Mouse (Mus musculus) spleen, postnatal 14 days (tissue): ENCODE results near the gene Necap2.

ENCODE experiments used
- DNase-seq, 2 experiments: peaks; one replicate each; pipeline ENCODE4 v3.0.0; 2021 to 2022; ENCODE audit warnings: low spot score in 2 of 2

The Necap2 gene

DNA sequence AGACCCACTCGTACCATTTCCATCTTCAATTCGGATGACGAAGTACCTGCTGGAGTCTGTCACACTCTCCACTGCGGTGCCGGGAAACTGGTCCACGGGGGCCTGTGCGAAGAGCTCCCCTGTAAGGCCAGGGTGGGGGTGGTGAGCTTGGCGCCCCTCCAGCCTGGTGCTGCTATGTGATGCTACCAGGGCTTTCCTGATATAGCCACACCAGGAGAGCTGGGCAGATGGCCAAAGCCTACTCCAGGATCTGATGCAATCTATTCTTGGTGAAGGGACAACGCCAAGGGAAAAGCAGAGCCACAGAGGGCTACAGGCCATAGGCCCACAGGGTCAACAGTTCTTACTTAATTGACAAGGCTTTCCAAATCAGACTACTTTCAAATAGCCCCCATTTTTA lies 4.5 kb downstream of the Necap2 start:
- DNase-seq = no peak

DNA sequence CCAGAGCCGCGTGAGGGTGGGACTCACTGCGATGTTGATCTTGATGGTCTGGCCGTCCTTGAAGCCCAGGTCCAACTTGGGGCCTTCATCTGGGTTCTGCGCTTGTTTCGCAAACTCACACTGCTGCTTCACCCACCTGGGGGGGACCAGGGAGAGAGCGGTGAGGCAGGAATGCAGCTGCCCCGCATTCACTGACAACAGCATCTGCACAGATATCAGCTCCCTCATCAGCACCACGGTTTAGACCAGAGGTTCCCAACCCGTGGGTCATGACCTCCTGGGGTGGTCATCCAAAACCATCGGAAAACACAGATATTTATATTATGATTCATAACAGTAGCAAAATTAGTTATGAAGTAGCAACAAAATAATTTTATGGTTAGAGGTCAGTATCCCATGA lies 5.7 kb downstream of the Necap2 start:
- DNase-seq = no peak

DNA sequence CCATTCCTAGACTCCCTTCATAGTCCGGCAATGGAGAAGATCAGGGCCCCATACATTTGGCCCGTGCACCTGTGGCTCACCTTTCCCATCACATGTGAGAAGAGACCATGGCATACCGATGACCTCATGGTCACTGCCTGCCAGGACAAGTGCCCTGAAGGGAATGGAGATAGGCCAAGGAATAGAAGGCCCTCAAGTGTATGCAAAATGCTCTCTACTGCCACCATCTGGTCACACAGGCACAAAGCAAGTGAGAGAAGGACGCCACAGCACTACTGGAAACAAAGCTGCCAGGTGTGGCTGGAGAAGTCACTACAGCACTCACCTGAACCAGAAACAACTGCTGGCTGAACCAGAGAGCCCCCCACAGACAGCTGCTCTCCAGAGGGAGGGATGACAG lies 8.4 kb downstream of the Necap2 start:
- peak in 1 of 2 experiments; percentile 49 for DNase-seq

GRCm38 (mm10) chr4:141068655-141069054 lies 9.5 kb downstream of the Necap2 start:
- DNase-seq = no peak

- DNase-seq = no peak
Measured at GRCm38 (mm10) chr4:141067516-141068046, 10.6 kb downstream of the Necap2 start.

- no peak for DNase-seq
Measured at GRCm38 (mm10) chr4:141066709-141067515, 11.2 kb downstream of the Necap2 start.

GRCm38 (mm10) chr4:141065123-141065522 lies 13.0 kb downstream of the Necap2 start:
- DNase-seq = peak; percentile 67 to 83

DNA sequence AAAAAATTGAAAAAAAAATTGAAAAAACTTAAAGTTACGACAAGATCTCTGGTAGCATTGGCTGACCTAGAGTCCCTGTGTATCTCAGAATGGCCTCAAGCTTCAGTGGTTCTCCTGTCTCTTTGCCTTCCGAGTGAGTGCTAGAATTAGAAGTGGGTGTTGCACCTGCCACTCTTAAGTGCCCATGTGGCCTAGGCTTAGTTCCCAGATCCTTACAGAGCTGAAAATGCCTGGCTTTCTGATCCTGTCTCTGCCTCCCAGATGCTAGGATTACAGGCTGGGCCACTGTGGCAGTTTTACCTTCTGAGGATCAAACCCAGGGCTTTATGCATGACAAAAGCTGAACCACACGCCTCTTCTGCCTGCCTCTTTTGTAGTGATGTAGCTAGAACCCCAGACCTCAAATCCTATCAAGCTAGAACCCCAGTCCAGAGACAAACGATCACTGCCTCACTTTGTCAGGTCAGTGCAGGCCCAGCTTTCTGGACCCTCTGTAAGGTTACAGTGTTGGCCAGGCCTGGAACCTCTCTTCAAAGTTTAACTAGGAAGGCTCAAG lies 14.0 kb downstream of the Necap2 start:
- DNase-seq = no peak

GRCm38 (mm10) chr4:141060426-141061301 lies 17.5 kb downstream of the Necap2 start, which contains the start of gene Crocc:
Gene Crocc, minus strand, starts transcription at chr4:141060550.
- peak; percentile 100 for DNase-seq

DNA sequence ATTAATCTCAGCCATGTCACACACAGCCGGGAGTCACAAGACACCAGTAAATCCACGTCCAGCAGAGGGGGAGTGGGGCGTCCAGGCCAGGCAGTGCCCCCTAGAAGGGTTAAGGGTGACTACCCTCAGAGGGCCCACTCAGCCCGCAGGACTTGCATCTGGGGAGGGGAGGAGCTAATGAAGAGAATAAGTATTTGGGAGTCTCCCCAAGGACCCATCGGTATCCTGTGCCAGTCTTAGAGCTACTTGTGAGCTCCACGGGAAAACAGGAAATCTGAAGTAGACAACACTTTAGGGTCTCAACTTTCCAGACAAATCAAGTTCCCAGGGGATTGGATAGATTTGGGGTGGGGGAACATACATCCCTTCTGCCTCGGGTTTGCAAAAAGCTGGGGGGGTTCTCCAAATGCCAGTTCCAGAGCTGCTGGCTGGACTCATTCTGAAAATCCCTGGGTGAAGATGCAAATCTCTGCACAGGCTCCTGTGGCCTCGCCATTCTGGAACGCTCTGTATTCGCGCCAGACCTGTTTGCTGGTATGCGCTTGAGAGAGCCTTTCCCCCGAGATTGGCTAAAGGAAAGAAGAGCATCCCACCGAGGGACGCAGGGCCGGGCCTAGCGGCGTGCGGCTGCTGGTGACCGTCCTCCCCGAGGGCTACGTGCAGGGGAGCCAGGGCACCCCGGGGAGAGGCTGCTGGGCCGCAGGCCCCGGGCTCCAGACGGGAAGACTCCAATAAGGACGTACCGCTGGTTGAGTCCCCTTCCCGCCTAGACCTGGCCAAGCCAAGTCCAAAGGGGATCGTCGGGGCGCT lies 18.3 kb downstream of the Necap2 start:
- DNase-seq = no peak

- no peak for DNase-seq
Measured at GRCm38 (mm10) chr4:141058835-141059234, 19.3 kb downstream of the Necap2 start.

DNA sequence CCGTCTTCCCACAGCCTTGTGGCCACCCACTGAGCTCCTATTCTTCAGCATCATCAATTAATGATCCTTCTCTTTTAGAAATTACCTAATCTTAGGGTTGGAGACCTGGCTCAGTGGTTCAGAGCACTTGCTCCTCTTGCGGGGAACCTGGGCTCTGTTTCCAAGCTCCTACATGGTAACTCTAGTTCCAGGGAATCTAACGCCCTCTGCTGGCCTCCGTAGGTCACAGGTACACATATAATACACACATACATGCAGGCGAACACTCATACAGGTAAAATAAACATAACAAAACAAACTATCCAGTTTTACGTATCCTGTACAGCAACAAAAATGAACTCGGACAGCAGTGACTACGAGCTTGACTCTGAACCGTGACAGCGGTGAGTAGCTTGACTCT lies 21.2 kb downstream of the Necap2 start:
- no peak for DNase-seq

DNA sequence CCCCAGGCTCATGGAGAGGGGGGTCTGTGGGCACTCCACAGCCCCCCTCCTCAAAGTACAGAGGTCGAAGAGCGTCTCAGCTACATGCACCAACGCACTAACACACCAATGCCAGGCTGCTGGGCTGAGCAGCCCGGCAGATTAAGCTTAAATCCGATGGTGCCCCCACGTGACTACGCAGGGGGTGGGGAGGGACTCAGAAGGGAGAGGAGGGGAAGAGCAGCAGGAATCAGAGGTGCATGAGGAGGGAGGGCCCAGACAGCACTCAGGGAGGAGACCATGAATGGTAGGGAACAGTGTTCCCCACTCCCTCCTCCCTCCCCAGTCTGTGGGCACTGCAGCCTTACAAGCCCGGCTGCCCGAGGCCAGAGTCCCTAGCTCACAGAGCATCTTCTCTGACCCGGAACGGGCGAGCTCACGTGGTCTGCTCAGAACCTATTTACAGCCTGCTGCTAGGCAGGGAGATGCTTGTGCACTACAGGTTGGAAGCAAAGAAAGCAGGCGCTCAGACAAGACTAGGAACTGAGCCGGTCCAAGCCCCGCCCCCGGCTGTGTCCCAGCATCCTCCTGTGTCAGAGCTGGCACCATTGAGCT lies 24.5 kb downstream of the Necap2 start:
- DNase-seq = no peak

DNA sequence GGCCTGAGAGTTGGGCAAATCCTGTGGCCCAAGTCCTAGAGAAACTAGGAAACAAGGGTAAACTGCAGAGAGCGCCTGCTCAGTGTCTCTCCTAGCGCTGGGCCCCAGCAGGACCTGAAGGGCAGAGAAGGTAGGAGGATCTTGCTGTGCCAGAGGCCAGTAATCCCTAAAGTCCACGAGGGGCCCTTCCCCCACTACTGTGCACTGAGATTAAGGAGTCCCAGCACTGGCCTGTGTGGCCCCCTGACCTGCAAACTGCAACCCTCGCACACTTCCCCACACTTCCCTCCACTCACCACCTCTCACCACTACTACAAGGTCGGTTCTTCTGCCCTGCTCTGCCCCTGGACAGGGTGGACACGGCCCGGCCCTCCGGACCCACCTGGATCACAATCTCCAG lies 25.0 kb downstream of the Necap2 start:
- DNase-seq = no peak

GRCm38 (mm10) chr4:141052442-141052841 lies 25.7 kb downstream of the Necap2 start:
- no peak for DNase-seq

GRCm38 (mm10) chr4:141049476-141049835 lies 28.7 kb downstream of the Necap2 start:
- DNase-seq = no peak

- no peak for DNase-seq
Measured at GRCm38 (mm10) chr4:141048810-141049475, 29.2 kb downstream of the Necap2 start.

- DNase-seq = peak in 1 of 2 experiments; percentile 48
Measured at GRCm38 (mm10) chr4:141044816-141045215, 33.3 kb downstream of the Necap2 start.

- DNase-seq = no peak
Measured at GRCm38 (mm10) chr4:141041117-141041516, 37.0 kb downstream of the Necap2 start.
